Mouse (Mus musculus) Patski (cell line): ENCODE data around the gene 2300009A05Rik. TPM values are rescaled to one million over a fixed set of nuclear protein-coding genes. Genes with fewer than 3 reads are reported as not detected.

Experiments used
- ATAC-seq: fragments of 100-300 bp; one replicate; pipeline ENCODE4 v1.8.0; 2021
- CTCF ChIA-PET: fragments of 350-600 bp; sonication (Branson Sonifier 250); formaldehyde crosslinking; loops from one replicate; lab custom pipeline; 2022; ENCODE audit warnings: inconsistent platforms; lab: Charles Lee
- POLR2A ChIA-PET: fragments of 350-600 bp; sonication (Branson Sonifier 250); formaldehyde crosslinking; loops from one replicate; lab custom pipeline; 2022; ENCODE audit warnings: antibody characterized with exemption, inconsistent platforms; lab: Charles Lee
- DNase-seq: peaks from one replicate; pipeline ENCODE4 v3.0.0-alpha.2; 2011; ENCODE audit warnings: low read depth, low spot score
- H3K27me3 ChIP-seq: fragments of 371-371 bp; one replicate; pipeline ENCODE4 v1.5.1; 2021
- CTCF ChIP-seq: fragments of 100-300 bp; IDR thresholded peaks from one replicate; pipeline ENCODE4 v1.5.1; 2021
- in situ Hi-C: fragments of 300-500 bp; cut with MboI; formaldehyde crosslinking; loops from 3 replicates; pipeline ENCODE4 v1.11.1; 2018; ENCODE audit warnings: low pct_unique_long_range_greater_than_20kb, mixed read lengths
- polyA plus RNA-seq: library from polyadenylated mRNA; unstranded; gene quantifications from one replicate; pipeline ENCODE4 v1.2.3, GENCODE M21; 2021

Gene 2300009A05Rik
- polyA plus RNA-seq, 1 experiment from 2014 or later: 27.9 TPM

DNA sequence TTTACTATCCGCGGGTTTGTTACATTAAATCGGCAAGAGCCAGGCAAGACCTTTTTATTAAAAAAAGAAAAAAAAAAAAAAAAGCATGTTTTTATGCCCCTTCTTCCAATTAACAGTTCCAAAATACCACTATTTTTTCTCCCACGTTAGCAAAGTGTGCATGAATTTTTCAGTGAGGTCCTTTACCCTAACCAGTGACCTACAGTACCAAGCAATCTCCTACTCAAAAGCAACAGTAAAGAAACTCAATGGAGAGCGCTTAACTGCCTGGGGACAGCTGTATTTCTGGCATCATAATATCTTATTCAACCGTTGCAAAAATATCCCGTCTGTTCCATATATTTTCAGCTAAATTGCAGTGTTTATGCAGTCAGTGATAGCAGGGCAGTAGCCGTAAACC lies 20.9 kb downstream of the 2300009A05Rik start:
- ATAC-seq: no peak
- POLR2A ChIA-PET: interaction anchor here (0.7 to 1.0 kb wide), 3 partner anchors 16 to 118 kb away, joined by 4 to 9 read pairs (median 8); no protein-coding TSS in a partner anchor
- CTCF ChIA-PET: no interaction called here

DNA sequence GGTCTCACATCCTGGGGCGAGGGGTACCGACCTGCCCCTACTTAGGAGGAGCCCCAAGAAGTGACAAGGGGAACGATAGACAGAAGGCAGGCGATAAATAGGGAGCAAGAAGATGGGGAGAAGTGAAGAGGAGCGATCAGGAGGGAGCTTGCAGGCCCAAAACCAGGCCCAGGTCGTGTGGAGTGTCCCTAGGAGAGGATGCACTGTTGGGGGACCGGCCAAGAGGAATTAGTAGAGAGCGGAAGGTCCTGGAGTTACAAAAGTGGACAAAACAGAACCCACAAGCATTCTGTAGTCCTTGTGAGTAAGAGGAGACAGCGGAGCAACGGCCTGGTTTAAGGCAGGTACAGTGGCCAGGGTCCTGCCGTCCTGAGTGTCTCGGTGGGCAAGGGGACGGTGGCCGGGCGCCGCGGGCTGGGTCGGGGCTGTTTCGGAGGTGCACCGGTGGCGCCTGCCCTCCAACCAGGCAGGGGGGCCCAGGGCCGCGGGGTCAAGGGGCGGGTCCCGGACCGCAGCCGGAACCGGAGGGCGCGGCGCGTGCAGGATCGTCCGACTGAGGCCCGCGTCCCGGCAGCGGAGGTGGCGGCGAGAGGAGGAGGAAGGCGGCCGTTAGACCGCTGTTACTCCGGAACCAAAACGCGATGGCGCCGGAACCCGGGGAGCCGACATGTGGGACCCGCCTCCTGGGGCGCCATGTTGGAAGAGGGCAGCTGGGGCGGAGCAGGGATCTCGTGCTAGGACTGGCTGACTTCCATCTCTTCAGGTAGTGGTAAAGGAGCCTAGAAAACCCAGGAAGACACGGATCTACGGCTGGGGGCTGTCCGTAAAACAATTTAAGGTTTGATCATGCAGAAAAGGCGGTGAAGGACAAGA lies 21.5 kb downstream of the 2300009A05Rik start, which contains the start of gene Map2k5:
Gene Map2k5 (minus strand): TSS at position 633 of the 873 bp plus-strand sequence.
- ATAC-seq (peak; percentile 47), DNase-seq (no peak)
- POLR2A ChIA-PET: interaction anchor here (0.7 to 1.0 kb wide), 4 partner anchors 16 to 117 kb away, joined by 4 to 9 read pairs (median 6); no protein-coding TSS in a partner anchor
- in situ Hi-C loops: no loop called here
- CTCF ChIA-PET: interaction anchor here (1.1 kb wide), 1 partner anchor 10 kb away, joined by 3 read pairs; no protein-coding TSS in a partner anchor
- H3K27me3 ChIP-seq: no peaks in the 10 kb centered on the region
- no peak for TF ChIP-seq CTCF

More for the DNA sequence above, 20.9 kb downstream of the 2300009A05Rik start:
- TF ChIP-seq CTCF: no peak
- DNase-seq: no peak
- no peaks in the 10 kb centered on the region for H3K27me3 ChIP-seq
- in situ Hi-C loops: no loop called here

DNA sequence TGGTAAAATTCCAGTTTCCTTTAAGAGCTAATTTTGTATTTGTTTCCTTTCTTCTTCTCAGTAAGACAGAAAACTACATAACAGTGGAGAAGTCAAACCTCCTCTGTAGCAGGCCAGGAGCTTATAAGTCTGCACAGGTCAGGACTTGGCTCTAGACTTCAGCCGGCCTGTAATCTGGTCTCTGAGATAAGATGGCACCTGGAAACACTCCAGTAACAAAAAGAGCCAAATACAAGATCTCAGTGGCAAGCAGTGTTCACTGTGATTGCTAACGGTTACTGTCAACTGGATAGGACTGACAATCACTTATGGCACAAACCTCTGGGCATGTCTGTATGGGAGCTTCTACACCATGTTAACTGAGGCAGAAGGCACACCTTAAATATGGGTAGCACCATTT lies 25.7 kb downstream of the 2300009A05Rik start:
- in situ Hi-C loops: no loop called here
- no peak for TF ChIP-seq CTCF
- ATAC-seq: no peak
- CTCF ChIA-PET: no interaction called here
- no peaks in the 10 kb centered on the region for H3K27me3 ChIP-seq
- DNase-seq: no peak
- POLR2A ChIA-PET: interaction anchor here (0.5 to 1.3 kb wide), 3 partner anchors 13 to 767 kb away, joined by 3 to 5 read pairs (median 3); no protein-coding TSS in a partner anchor

DNA sequence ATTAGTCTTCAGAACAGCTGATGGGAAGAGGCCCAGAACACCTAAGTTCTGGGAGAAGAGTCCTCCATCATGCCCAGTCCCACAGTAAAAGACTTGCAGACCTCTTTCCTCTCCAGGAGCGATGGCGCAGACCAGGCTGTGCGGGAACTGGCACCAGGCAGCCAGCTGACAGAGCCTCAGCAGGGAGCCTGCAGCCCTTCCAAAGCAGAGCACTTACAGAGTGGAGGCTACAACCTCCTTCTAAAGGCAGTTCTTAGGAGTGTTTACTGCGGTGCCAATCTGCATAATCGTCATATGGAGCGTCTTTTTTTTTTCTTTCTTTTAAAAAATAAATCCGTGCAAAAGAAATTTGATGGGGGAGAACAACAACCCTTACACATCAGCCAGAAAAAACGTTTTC lies 26.5 kb downstream of the 2300009A05Rik start:
- ChIA-PET CTCF (no interaction called here), POLR2A (interaction anchor here (0.5 to 0.7 kb wide), 2 partner anchors 29 to 767 kb away, joined by 3 read pairs; no protein-coding TSS in a partner anchor)
- H3K27me3 ChIP-seq: no peaks in the 10 kb centered on the region
- TF ChIP-seq CTCF: no peak
- ATAC-seq (no peak), DNase-seq (no peak)
- in situ Hi-C loops: no loop called here

DNA sequence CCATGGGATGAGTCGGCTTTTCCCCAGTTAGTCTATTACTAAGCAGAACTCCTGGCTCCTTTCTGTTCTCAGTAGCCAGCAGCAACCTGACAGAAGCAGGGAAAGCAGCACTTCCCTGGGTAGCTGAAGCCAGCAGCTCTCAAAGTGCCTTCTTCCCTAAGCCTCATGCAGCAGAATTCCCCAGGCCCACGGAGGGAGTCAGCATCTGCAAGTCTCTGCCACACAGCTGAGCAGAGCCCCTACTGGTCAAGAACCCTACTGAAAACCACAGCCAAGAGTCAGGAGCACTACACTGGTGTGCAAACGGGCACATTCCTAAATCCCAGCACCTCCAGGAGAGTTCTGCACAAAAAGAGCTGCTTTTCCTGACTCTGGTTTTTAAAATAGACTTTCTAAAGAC lies 38.6 kb downstream of the 2300009A05Rik start:
- no peak for TF ChIP-seq CTCF
- CTCF ChIA-PET: no interaction called here
- in situ Hi-C loops: no loop called here
- ATAC-seq (no peak), DNase-seq (no peak)
- no peaks in the 10 kb centered on the region for H3K27me3 ChIP-seq
- POLR2A ChIA-PET: interaction anchor here (1.6 kb wide), 1 partner anchor 14 kb away, joined by 5 read pairs; no protein-coding TSS in a partner anchor

DNA sequence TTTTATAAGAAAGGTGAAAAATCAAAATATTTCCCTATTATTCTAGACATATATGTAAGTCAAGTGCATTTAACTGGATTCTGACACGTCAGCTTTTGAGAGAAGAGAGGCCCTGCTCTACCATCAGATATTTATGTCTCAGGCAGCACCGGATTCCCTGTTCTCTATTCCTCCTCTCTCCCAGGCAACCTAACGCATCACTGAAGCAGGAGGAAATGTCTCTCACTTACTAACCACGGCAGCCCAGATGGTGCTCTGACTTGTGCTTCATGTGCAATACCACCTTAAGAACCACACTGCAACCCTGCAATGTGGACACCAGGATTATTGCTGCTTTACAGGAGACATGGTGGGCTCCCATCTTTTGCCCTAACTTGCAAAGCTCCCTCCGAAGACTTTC lies 40.0 kb downstream of the 2300009A05Rik start:
- TF ChIP-seq CTCF: no peak
- POLR2A ChIA-PET: no interaction called here
- in situ Hi-C loops: no loop called here
- H3K27me3 ChIP-seq: no peaks in the 10 kb centered on the region
- ATAC-seq (no peak), DNase-seq (no peak)
- CTCF ChIA-PET: no interaction called here

DNA sequence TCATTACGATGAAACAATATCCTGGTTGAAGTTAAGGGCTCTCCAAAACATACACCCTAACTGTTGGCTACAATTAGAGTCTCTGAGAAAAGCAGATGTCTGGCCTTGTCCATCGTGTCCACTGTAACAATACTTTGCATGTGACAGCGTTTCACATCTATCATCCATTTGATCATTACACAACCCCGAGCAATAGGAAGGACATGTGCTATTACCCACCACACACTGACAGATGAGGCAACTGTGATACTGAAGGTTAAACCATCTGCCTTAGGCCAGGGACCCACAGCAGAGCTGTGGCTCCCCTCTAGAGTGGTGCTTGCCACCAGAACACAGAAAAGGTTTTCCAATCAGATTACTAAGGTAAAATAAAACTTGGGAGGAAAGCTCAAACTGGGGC lies 42.3 kb downstream of the 2300009A05Rik start:
- CTCF ChIA-PET: no interaction called here
- TF ChIP-seq CTCF: no peak
- DNase-seq: no peak
- ATAC-seq: no peak
- in situ Hi-C loops: no loop called here
- H3K27me3 ChIP-seq: no peaks in the 10 kb centered on the region
- POLR2A ChIA-PET: interaction anchor here (0.6 kb wide), 1 partner anchor 59 kb away, joined by 4 read pairs; no protein-coding TSS in a partner anchor

DNA sequence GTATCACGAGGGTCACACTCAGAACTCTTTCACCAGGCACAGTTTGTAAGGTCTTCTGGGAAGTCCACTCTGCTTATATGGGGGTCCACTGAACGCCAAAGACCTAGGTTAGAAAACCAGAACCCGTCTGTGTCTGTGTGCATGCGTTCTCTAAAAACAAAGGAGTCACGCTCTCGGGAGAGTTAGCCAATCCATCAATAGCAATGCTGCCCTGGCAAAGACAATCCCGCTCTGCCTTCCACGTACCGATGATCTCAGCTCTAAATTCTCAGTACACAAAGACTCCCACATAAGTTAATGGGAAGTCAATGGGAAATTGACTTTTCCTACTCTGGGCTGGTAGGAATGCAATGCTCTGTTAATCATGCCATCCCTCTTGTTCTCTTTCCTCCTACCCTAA lies 42.8 kb downstream of the 2300009A05Rik start:
- no peak for TF ChIP-seq CTCF
- CTCF ChIA-PET: no interaction called here
- no peaks in the 10 kb centered on the region for H3K27me3 ChIP-seq
- DNase-seq (no peak), ATAC-seq (no peak)
- in situ Hi-C loops: no loop called here
- POLR2A ChIA-PET: no interaction called here

DNA sequence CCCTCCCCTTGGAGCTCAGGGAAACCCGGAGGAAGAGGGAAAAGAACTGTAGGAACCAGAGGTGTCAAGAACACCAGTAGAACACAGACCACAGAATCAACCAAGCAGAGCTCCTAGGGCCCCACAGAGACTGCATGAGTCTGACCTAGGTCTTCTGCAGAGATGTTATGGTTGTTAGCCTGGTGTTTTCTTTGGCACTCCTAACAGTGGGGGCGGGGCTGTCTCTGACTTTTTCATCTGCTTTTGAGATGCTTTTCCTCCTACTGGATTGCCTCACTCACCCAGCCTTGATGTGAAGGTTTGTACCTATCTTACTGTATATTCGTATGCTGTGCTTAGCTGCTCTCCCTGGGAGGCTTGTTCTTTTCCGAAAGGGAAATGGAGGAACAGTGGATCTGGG lies 44.9 kb downstream of the 2300009A05Rik start:
- no peak for TF ChIP-seq CTCF
- no peaks in the 10 kb centered on the region for H3K27me3 ChIP-seq
- ChIA-PET POLR2A (no interaction called here), CTCF (no interaction called here)
- peak; percentile 57 for DNase-seq
- in situ Hi-C loops: no loop called here
- ATAC-seq: no peak

DNA sequence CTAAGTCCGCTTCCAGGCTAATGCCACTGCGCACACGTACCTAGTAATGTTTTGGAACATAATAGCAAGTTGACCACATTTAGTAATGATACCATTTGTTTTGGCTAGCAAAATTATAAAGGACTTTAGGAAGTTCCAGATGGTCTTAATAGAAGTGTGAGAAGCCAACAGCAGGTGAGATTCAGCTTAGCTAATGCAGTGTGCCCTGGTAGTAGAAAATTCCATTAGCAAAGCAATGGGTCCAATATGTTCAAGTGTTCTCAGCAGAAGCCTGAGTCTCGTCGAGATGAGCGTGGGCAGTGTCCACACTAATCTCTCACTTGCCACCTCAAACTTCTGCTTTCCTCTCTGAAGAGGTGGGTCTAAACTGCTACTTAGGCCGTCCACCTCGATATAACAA lies 49.0 kb downstream of the 2300009A05Rik start:
- H3K27me3 ChIP-seq: no peaks in the 10 kb centered on the region
- in situ Hi-C loops: no loop called here
- POLR2A ChIA-PET: no interaction called here
- ATAC-seq (no peak), DNase-seq (no peak)
- no peak for TF ChIP-seq CTCF
- CTCF ChIA-PET: interaction anchor here (1.0 kb wide), 1 partner anchor 8 kb away, joined by 3 read pairs; no protein-coding TSS in a partner anchor

DNA sequence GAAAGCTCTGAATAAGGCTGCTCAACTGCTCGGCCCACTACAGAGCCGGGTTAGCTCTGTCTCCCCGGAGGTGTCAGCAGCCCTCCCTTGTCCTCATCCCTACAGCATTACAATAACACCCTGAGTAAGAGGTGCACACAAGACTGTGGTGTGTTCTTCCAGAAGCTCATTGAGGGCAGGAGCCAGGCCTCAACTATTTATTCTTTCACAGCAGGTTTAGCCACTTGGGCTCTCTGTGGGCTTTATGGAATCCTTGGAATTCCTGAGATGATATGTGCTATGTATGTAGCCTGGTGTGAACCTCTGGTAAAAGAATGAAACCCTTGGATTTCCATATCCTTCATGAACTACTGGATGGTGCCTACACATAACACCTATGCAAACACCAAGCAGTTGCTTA lies 49.8 kb downstream of the 2300009A05Rik start:
- DNase-seq (no peak), ATAC-seq (no peak)
- ChIA-PET CTCF (no interaction called here), POLR2A (no interaction called here)
- no peak for TF ChIP-seq CTCF
- no peaks in the 10 kb centered on the region for H3K27me3 ChIP-seq
- in situ Hi-C loops: no loop called here
